Mouse (Mus musculus): ENCODE measurements around the gene Senp2. TPM values are rescaled to one million over a fixed set of nuclear protein-coding genes. Genes with fewer than 3 reads are reported as not detected.

Gene Senp2
- polyA plus RNA-seq, 1 experiment from 2014 or later: 66.8 TPM

GRCm38 (mm10) chr16:22062284-22062683 is 53.0 kb downstream of the Senp2 start:
- WGBS: 84% methylated on average over 4 of the region's 4 CpGs
- no peaks in the 10 kb centered on the region for H3K9me3 ChIP-seq (ENCODE audit: control insufficient read depth, low read length)
- no peak overlapping the region for H3K4me3 ChIP-seq (ENCODE audit: low read depth, low read length)
- H3K4me2 ChIP-seq (ENCODE audit: low read depth, severe bottlenecking): no peak overlapping the region
- no peak for ATAC-seq (ENCODE audit: insufficient number of reproducible peaks, low FRiP score, low TSS enrichment, low read depth)
- no peak overlapping the region for H3K9ac ChIP-seq (ENCODE audit: low read length)
- no peak overlapping the region for H3K27ac ChIP-seq (replicated peaks; ENCODE audit: low read depth, low read length)
- H3K36me3 ChIP-seq (ENCODE audit: control insufficient read depth, insufficient read depth, low read length): peaks cover 23% of the 10 kb centered on the region
- no peaks in the 10 kb centered on the region for H3K4me1 ChIP-seq (ENCODE audit: control insufficient read depth, insufficient read depth, low read length)
- DNase-seq (ENCODE audit: low spot score): no peak
- H3K27me3 ChIP-seq (ENCODE audit: control insufficient read depth, insufficient read depth, low read length): no peaks in the 10 kb centered on the region

DNA sequence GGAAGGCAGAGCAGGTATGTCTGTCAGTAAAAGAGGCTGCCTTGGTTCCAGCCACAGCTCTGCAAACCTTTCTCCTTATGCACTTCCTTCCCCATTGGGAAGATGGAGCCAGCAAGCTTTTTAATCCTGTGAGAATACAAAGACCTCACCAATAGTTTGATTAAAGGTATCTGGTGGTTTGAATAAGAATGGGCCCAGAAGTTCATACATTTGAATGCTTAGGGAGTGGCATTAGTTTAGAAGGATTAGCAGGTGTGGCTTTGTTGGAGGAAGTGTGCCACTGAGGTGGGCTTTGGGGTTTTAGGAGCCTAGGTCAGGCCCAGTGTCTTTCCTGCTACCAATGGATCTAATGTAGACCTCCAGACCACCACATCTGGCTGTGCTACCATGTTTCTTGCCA is 56.3 kb downstream of the Senp2 start:
- Histone ChIP-seq H3K27ac (replicated peaks; ENCODE audit: low read depth, low read length) (no peak overlapping the region), H3K4me2 (ENCODE audit: low read depth, severe bottlenecking) (no peak overlapping the region), H3K4me3 (ENCODE audit: low read depth, low read length) (no peak overlapping the region), H3K36me3 (ENCODE audit: control insufficient read depth, insufficient read depth, low read length) (peaks cover 28% of the 10 kb centered on the region), H3K27me3 (ENCODE audit: control insufficient read depth, insufficient read depth, low read length) (no peaks in the 10 kb centered on the region), H3K9me3 (ENCODE audit: control insufficient read depth, low read length) (no peaks in the 10 kb centered on the region), H3K9ac (ENCODE audit: low read length) (no peak overlapping the region), H3K4me1 (ENCODE audit: control insufficient read depth, insufficient read depth, low read length) (no peaks in the 10 kb centered on the region)
- no peak for DNase-seq (ENCODE audit: low spot score)
- no peak for ATAC-seq (ENCODE audit: insufficient number of reproducible peaks, low FRiP score, low TSS enrichment, low read depth)

GRCm38 (mm10) chr16:22067406-22067805 is 58.1 kb downstream of the Senp2 start:
- Histone ChIP-seq H3K4me1 (ENCODE audit: control insufficient read depth, insufficient read depth, low read length) (no peaks in the 10 kb centered on the region), H3K9ac (ENCODE audit: low read length) (no peak overlapping the region), H3K9me3 (ENCODE audit: control insufficient read depth, low read length) (no peaks in the 10 kb centered on the region), H3K4me3 (ENCODE audit: low read depth, low read length) (no peak overlapping the region), H3K27ac (replicated peaks; ENCODE audit: low read depth, low read length) (no peak overlapping the region), H3K27me3 (ENCODE audit: control insufficient read depth, insufficient read depth, low read length) (no peaks in the 10 kb centered on the region), H3K4me2 (ENCODE audit: low read depth, severe bottlenecking) (no peak overlapping the region), H3K36me3 (ENCODE audit: control insufficient read depth, insufficient read depth, low read length) (peaks cover 24% of the 10 kb centered on the region)
- no peak for ATAC-seq (ENCODE audit: insufficient number of reproducible peaks, low FRiP score, low TSS enrichment, low read depth)
- DNase-seq (ENCODE audit: low spot score): no peak
- 97% methylated on average over 8 of the region's 8 CpGs for WGBS

DNA sequence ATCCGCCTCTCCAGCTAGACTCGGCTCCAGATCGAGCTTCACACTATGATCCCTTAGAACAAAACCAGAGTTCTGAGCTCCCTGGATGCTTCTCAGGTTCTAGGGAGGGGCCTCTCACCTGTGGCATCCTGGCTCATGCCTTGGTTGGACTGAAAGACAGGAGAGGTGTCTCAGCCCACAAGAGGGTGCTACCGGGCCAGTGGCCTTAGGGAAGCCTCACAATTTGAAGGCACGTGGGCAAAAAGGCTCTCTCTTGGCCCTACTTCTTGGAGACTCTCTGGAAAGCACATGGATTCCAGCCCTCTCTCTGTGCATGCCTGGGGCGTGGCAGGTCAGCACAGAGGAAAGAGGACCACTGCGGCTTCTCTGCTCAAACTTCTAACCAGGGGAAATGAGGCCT is 62.1 kb downstream of the Senp2 start:
- Histone ChIP-seq H3K27me3 (ENCODE audit: control insufficient read depth, insufficient read depth, low read length) (no peaks in the 10 kb centered on the region), H3K4me3 (ENCODE audit: low read depth, low read length) (no peak overlapping the region), H3K36me3 (ENCODE audit: control insufficient read depth, insufficient read depth, low read length) (peaks cover 15% of the 10 kb centered on the region), H3K9me3 (ENCODE audit: control insufficient read depth, low read length) (no peaks in the 10 kb centered on the region), H3K9ac (ENCODE audit: low read length) (no peak overlapping the region), H3K27ac (replicated peaks; ENCODE audit: low read depth, low read length) (no peak overlapping the region), H3K4me2 (ENCODE audit: low read depth, severe bottlenecking) (no peak overlapping the region), H3K4me1 (ENCODE audit: control insufficient read depth, insufficient read depth, low read length) (no peaks in the 10 kb centered on the region)
- DNase-seq (ENCODE audit: low spot score) (no peak), ATAC-seq (ENCODE audit: insufficient number of reproducible peaks, low FRiP score, low TSS enrichment, low read depth) (no peak)
- 82% methylated on average over 7 of the region's 7 CpGs for WGBS

DNA sequence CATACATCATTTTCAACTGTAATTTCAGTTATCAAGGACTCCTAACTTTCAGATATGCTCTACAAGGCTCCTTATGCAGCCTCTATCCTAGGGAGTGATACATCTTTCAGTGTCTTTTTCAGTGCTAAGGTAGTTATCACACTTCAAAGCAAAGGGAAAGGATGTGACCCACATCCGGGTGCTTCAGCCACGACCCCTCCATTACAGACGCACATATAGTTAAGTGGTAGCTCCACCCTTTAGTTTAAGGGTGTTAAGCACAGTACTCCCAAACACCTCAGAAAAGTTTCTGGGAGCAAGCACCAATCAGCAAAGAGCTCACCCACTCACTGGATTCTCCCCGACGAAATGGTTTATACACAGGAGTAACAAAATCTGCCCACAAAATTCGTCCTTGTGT is 65.8 kb downstream of the Senp2 start:
- WGBS: 75% methylated on average over 6 of the region's 6 CpGs
- no peak overlapping the region for H3K4me2 ChIP-seq (ENCODE audit: low read depth, severe bottlenecking)
- peaks cover 14% of the 10 kb centered on the region for H3K36me3 ChIP-seq (ENCODE audit: control insufficient read depth, insufficient read depth, low read length)
- no peak overlapping the region for H3K4me3 ChIP-seq (ENCODE audit: low read depth, low read length)
- H3K9ac ChIP-seq (ENCODE audit: low read length): no peak overlapping the region
- no peak overlapping the region for H3K27ac ChIP-seq (replicated peaks; ENCODE audit: low read depth, low read length)
- ATAC-seq (ENCODE audit: insufficient number of reproducible peaks, low FRiP score, low TSS enrichment, low read depth) (no peak), DNase-seq (ENCODE audit: low spot score) (no peak)
- no peaks in the 10 kb centered on the region for H3K4me1 ChIP-seq (ENCODE audit: control insufficient read depth, insufficient read depth, low read length)
- no peaks in the 10 kb centered on the region for H3K9me3 ChIP-seq (ENCODE audit: control insufficient read depth, low read length)
- no peaks in the 10 kb centered on the region for H3K27me3 ChIP-seq (ENCODE audit: control insufficient read depth, insufficient read depth, low read length)

GRCm38 (mm10) chr16:22075829-22076619 is 66.7 kb downstream of the Senp2 start:
- Histone ChIP-seq H3K9ac (ENCODE audit: low read length) (no peak overlapping the region), H3K9me3 (ENCODE audit: control insufficient read depth, low read length) (no peaks in the 10 kb centered on the region), H3K27me3 (ENCODE audit: control insufficient read depth, insufficient read depth, low read length) (no peaks in the 10 kb centered on the region), H3K4me3 (ENCODE audit: low read depth, low read length) (no peak overlapping the region), H3K36me3 (ENCODE audit: control insufficient read depth, insufficient read depth, low read length) (peaks cover 10% of the 10 kb centered on the region), H3K4me1 (ENCODE audit: control insufficient read depth, insufficient read depth, low read length) (no peaks in the 10 kb centered on the region), H3K27ac (replicated peaks; ENCODE audit: low read depth, low read length) (no peak overlapping the region), H3K4me2 (ENCODE audit: low read depth, severe bottlenecking) (no peak overlapping the region)
- no peak for ATAC-seq (ENCODE audit: insufficient number of reproducible peaks, low FRiP score, low TSS enrichment, low read depth)
- DNase-seq (ENCODE audit: low spot score): no peak
- 46% methylated on average over 5 of the region's 5 CpGs for WGBS

GRCm38 (mm10) chr16:22076620-22076941 is 67.3 kb downstream of the Senp2 start:
- ATAC-seq (ENCODE audit: insufficient number of reproducible peaks, low FRiP score, low TSS enrichment, low read depth) (no peak), DNase-seq (ENCODE audit: low spot score) (no peak)
- Histone ChIP-seq H3K36me3 (ENCODE audit: control insufficient read depth, insufficient read depth, low read length) (peaks cover 13% of the 10 kb centered on the region), H3K9me3 (ENCODE audit: control insufficient read depth, low read length) (no peaks in the 10 kb centered on the region), H3K27ac (replicated peaks; ENCODE audit: low read depth, low read length) (no peak overlapping the region), H3K4me2 (ENCODE audit: low read depth, severe bottlenecking) (no peak overlapping the region), H3K4me1 (ENCODE audit: control insufficient read depth, insufficient read depth, low read length) (no peaks in the 10 kb centered on the region), H3K27me3 (ENCODE audit: control insufficient read depth, insufficient read depth, low read length) (no peaks in the 10 kb centered on the region), H3K4me3 (ENCODE audit: low read depth, low read length) (no peak overlapping the region), H3K9ac (ENCODE audit: low read length) (no peak overlapping the region)
- WGBS: 54% methylated on average over 4 of the region's 4 CpGs

- Histone ChIP-seq H3K9ac (ENCODE audit: low read length) (no peak overlapping the region), H3K9me3 (ENCODE audit: control insufficient read depth, low read length) (no peaks in the 10 kb centered on the region), H3K4me2 (ENCODE audit: low read depth, severe bottlenecking) (no peak overlapping the region), H3K27me3 (ENCODE audit: control insufficient read depth, insufficient read depth, low read length) (no peaks in the 10 kb centered on the region), H3K4me1 (ENCODE audit: control insufficient read depth, insufficient read depth, low read length) (no peaks in the 10 kb centered on the region), H3K27ac (replicated peaks; ENCODE audit: low read depth, low read length) (no peak overlapping the region), H3K4me3 (ENCODE audit: low read depth, low read length) (no peak overlapping the region), H3K36me3 (ENCODE audit: control insufficient read depth, insufficient read depth, low read length) (peaks cover 15% of the 10 kb centered on the region)
- ATAC-seq (ENCODE audit: insufficient number of reproducible peaks, low FRiP score, low TSS enrichment, low read depth) (no peak), DNase-seq (ENCODE audit: low spot score) (no peak)
- WGBS: 86% methylated on average over 12 of the region's 12 CpGs
Measured at GRCm38 (mm10) chr16:22080125-22080710, 70.9 kb downstream of the Senp2 start.

DNA sequence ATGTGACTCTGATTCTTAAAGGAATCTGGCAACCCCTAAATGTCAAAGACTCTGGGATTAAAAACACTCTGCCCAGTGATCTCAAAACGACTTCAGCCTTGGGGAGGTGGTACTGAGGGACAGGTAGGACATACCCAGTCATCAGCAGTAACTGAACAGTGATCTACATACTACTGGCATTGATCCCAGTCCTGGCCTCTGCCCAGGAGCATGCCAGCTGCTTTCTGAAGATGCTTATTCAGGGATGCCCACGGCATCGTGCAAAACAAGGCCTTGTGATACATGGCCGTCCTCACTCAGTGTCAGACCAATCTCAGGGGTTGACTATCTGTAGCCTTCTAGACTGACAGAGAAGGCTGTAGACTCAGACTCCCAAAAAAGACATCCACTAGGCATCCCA is 76.1 kb downstream of the Senp2 start:
- Histone ChIP-seq H3K4me2 (ENCODE audit: low read depth, severe bottlenecking) (no peak overlapping the region), H3K4me3 (ENCODE audit: low read depth, low read length) (no peak overlapping the region), H3K9ac (ENCODE audit: low read length) (no peak overlapping the region), H3K27ac (replicated peaks; ENCODE audit: low read depth, low read length) (no peak overlapping the region), H3K9me3 (ENCODE audit: control insufficient read depth, low read length) (no peaks in the 10 kb centered on the region), H3K4me1 (ENCODE audit: control insufficient read depth, insufficient read depth, low read length) (no peaks in the 10 kb centered on the region), H3K36me3 (ENCODE audit: control insufficient read depth, insufficient read depth, low read length) (peaks cover 8% of the 10 kb centered on the region; the same call in 1 of the 2 replicates), H3K27me3 (ENCODE audit: control insufficient read depth, insufficient read depth, low read length) (no peaks in the 10 kb centered on the region)
- no peak for ATAC-seq (ENCODE audit: insufficient number of reproducible peaks, low FRiP score, low TSS enrichment, low read depth)
- DNase-seq (ENCODE audit: low spot score): no peak
- WGBS: 93% methylated on average over 4 of the region's 4 CpGs
